Mouse (Mus musculus): ENCODE data around the gene Tango6. TPM values are rescaled to one million over a fixed set of nuclear protein-coding genes. Genes with fewer than 3 reads are reported as not detected.

Tango6 gene
- polyA plus RNA-seq, 1 experiment from 2014 or later = 7.1 TPM

- ATAC-seq (ENCODE audit: insufficient number of reproducible peaks, insufficient read depth, low FRiP score, low read depth) = no peak
- no peaks in the 10 kb centered on the region; the same call in none of the 2 replicates for H3K36me3 ChIP-seq (ENCODE audit: control insufficient read depth, insufficient read depth, low read length)
- WGBS = 23% methylated on average over 4 of the region's 4 CpGs
- peak overlapping the region; percentile 83 to 86 for H3K27ac ChIP-seq (replicated peaks in 1 of 2; ENCODE audit: control insufficient read depth in 1 of 2, insufficient read depth in 1 of 2, low read depth in 2 of 2, low read length in 2 of 2)
- no peak overlapping the region for H3K4me3 ChIP-seq (ENCODE audit: control insufficient read depth in 1 of 2, insufficient read depth in 1 of 2, low read depth in 1 of 2, low read length in 2 of 2)
- no peaks in the 10 kb centered on the region for H3K27me3 ChIP-seq (ENCODE audit: control insufficient read depth, insufficient read depth, low read length)
- peak overlapping the region; percentile 4; the same call in 1 of the 2 replicates for H3K9ac ChIP-seq (ENCODE audit: low read length)
- no peak overlapping the region for H3K4me2 ChIP-seq (ENCODE audit: low read length)
- no peaks in the 10 kb centered on the region for H3K9me3 ChIP-seq (ENCODE audit: control insufficient read depth, low read length)
- H3K4me1 ChIP-seq (ENCODE audit: control insufficient read depth in 2 of 2, insufficient read depth in 2 of 2, low read length in 2 of 2) = peaks cover 8 to 10% of the 10 kb centered on the region in 2 experiments
Measured at GRCm38 (mm10) chr8:106714297-106714696, 31.4 kb downstream of the Tango6 start.

- WGBS = 10% methylated on average over 17 of the region's 17 CpGs
- Histone ChIP-seq H3K27me3 (ENCODE audit: control insufficient read depth, insufficient read depth, low read length) (no peaks in the 10 kb centered on the region), H3K4me3 (ENCODE audit: control insufficient read depth in 1 of 2, insufficient read depth in 1 of 2, low read depth in 1 of 2, low read length in 2 of 2) (peak overlapping the region in 1 of 2 experiments; percentile 27; a peak in 1 of 4 replicates), H3K36me3 (ENCODE audit: control insufficient read depth, insufficient read depth, low read length) (peaks cover 15% of the 10 kb centered on the region), H3K9me3 (ENCODE audit: control insufficient read depth, low read length) (no peaks in the 10 kb centered on the region), H3K9ac (ENCODE audit: low read length) (peak overlapping the region; percentile 54), H3K4me2 (ENCODE audit: low read length) (peak overlapping the region; percentile 50), H3K4me1 (ENCODE audit: control insufficient read depth in 2 of 2, insufficient read depth in 2 of 2, low read length in 2 of 2) (peaks cover 8 to 13% of the 10 kb centered on the region in 2 experiments), H3K27ac (replicated peaks in 1 of 2; ENCODE audit: control insufficient read depth in 1 of 2, insufficient read depth in 1 of 2, low read depth in 2 of 2, low read length in 2 of 2) (peak overlapping the region in 1 of 2 experiments; percentile 66; a peak in 3 of 4 replicates)
- ATAC-seq (ENCODE audit: insufficient number of reproducible peaks, insufficient read depth, low FRiP score, low read depth) = peak; percentile 47; the same call in 1 of the 2 replicates
Measured at GRCm38 (mm10) chr8:106718091-106718500, 35.2 kb downstream of the Tango6 start.

- peak overlapping the region in 1 of 2 experiments; percentile 37; a peak in 1 of 4 replicates for H3K27ac ChIP-seq (replicated peaks in 1 of 2; ENCODE audit: control insufficient read depth in 1 of 2, insufficient read depth in 1 of 2, low read depth in 2 of 2, low read length in 2 of 2)
- H3K36me3 ChIP-seq (ENCODE audit: control insufficient read depth, insufficient read depth, low read length) = peaks cover 23% of the 10 kb centered on the region
- H3K4me3 ChIP-seq (ENCODE audit: control insufficient read depth in 1 of 2, insufficient read depth in 1 of 2, low read depth in 1 of 2, low read length in 2 of 2) = no peak overlapping the region
- no peaks in the 10 kb centered on the region for H3K27me3 ChIP-seq (ENCODE audit: control insufficient read depth, insufficient read depth, low read length)
- no peak for ATAC-seq (ENCODE audit: insufficient number of reproducible peaks, insufficient read depth, low FRiP score, low read depth)
- peaks cover 0 to 8% of the 10 kb centered on the region in 2 experiments; a peak in 2 of 4 replicates for H3K4me1 ChIP-seq (ENCODE audit: control insufficient read depth in 2 of 2, insufficient read depth in 2 of 2, low read length in 2 of 2)
- no peak overlapping the region for H3K4me2 ChIP-seq (ENCODE audit: low read length)
- 62% methylated on average over 8 of the region's 8 CpGs for WGBS
- H3K9ac ChIP-seq (ENCODE audit: low read length) = no peak overlapping the region
- no peaks in the 10 kb centered on the region for H3K9me3 ChIP-seq (ENCODE audit: control insufficient read depth, low read length)
Measured at GRCm38 (mm10) chr8:106720921-106721320, 38.1 kb downstream of the Tango6 start.

GRCm38 (mm10) chr8:106722453-106722852 lies 39.6 kb downstream of the Tango6 start:
- ATAC-seq (ENCODE audit: insufficient number of reproducible peaks, insufficient read depth, low FRiP score, low read depth) = no peak

GRCm38 (mm10) chr8:106723921-106724320 lies 41.1 kb downstream of the Tango6 start:
- H3K27ac ChIP-seq (replicated peaks in 1 of 2; ENCODE audit: control insufficient read depth in 1 of 2, insufficient read depth in 1 of 2, low read depth in 2 of 2, low read length in 2 of 2) = no peak overlapping the region
- H3K9me3 ChIP-seq (ENCODE audit: control insufficient read depth, low read length) = no peaks in the 10 kb centered on the region
- no peak overlapping the region for H3K4me2 ChIP-seq (ENCODE audit: low read length)
- H3K36me3 ChIP-seq (ENCODE audit: control insufficient read depth, insufficient read depth, low read length) = peaks cover 31% of the 10 kb centered on the region
- no peak overlapping the region for H3K9ac ChIP-seq (ENCODE audit: low read length)
- peaks cover 0 to 3% of the 10 kb centered on the region in 2 experiments; a peak in 1 of 4 replicates for H3K4me1 ChIP-seq (ENCODE audit: control insufficient read depth in 2 of 2, insufficient read depth in 2 of 2, low read length in 2 of 2)
- 61% methylated on average over 2 of the region's 2 CpGs for WGBS
- ATAC-seq (ENCODE audit: insufficient number of reproducible peaks, insufficient read depth, low FRiP score, low read depth) = no peak
- no peak overlapping the region for H3K4me3 ChIP-seq (ENCODE audit: control insufficient read depth in 1 of 2, insufficient read depth in 1 of 2, low read depth in 1 of 2, low read length in 2 of 2)
- H3K27me3 ChIP-seq (ENCODE audit: control insufficient read depth, insufficient read depth, low read length) = no peaks in the 10 kb centered on the region

More at GRCm38 (mm10) chr8:106722453-106722852, 39.6 kb downstream of the Tango6 start:
- no peak overlapping the region for H3K4me2 ChIP-seq (ENCODE audit: low read length)
- peaks cover 31% of the 10 kb centered on the region for H3K36me3 ChIP-seq (ENCODE audit: control insufficient read depth, insufficient read depth, low read length)
- H3K4me1 ChIP-seq (ENCODE audit: control insufficient read depth in 2 of 2, insufficient read depth in 2 of 2, low read length in 2 of 2) = peaks cover 0 to 8% of the 10 kb centered on the region in 2 experiments; a peak in 2 of 4 replicates
- no peak overlapping the region for H3K27ac ChIP-seq (replicated peaks in 1 of 2; ENCODE audit: control insufficient read depth in 1 of 2, insufficient read depth in 1 of 2, low read depth in 2 of 2, low read length in 2 of 2)
- no peaks in the 10 kb centered on the region for H3K27me3 ChIP-seq (ENCODE audit: control insufficient read depth, insufficient read depth, low read length)
- H3K9me3 ChIP-seq (ENCODE audit: control insufficient read depth, low read length) = no peaks in the 10 kb centered on the region
- WGBS = 65% methylated on average over 6 of the region's 6 CpGs
- no peak overlapping the region for H3K9ac ChIP-seq (ENCODE audit: low read length)
- H3K4me3 ChIP-seq (ENCODE audit: control insufficient read depth in 1 of 2, insufficient read depth in 1 of 2, low read depth in 1 of 2, low read length in 2 of 2) = no peak overlapping the region

GRCm38 (mm10) chr8:106726551-106726950 lies 43.7 kb downstream of the Tango6 start:
- no peak for ATAC-seq (ENCODE audit: insufficient number of reproducible peaks, insufficient read depth, low FRiP score, low read depth)
- Histone ChIP-seq H3K9ac (ENCODE audit: low read length) (no peak overlapping the region), H3K27ac (replicated peaks in 1 of 2; ENCODE audit: control insufficient read depth in 1 of 2, insufficient read depth in 1 of 2, low read depth in 2 of 2, low read length in 2 of 2) (no peak overlapping the region), H3K4me2 (ENCODE audit: low read length) (no peak overlapping the region), H3K27me3 (ENCODE audit: control insufficient read depth, insufficient read depth, low read length) (no peaks in the 10 kb centered on the region), H3K4me1 (ENCODE audit: control insufficient read depth in 2 of 2, insufficient read depth in 2 of 2, low read length in 2 of 2) (no peaks in the 10 kb centered on the region), H3K9me3 (ENCODE audit: control insufficient read depth, low read length) (no peaks in the 10 kb centered on the region), H3K4me3 (ENCODE audit: control insufficient read depth in 1 of 2, insufficient read depth in 1 of 2, low read depth in 1 of 2, low read length in 2 of 2) (no peak overlapping the region), H3K36me3 (ENCODE audit: control insufficient read depth, insufficient read depth, low read length) (peaks cover 16% of the 10 kb centered on the region)
- WGBS = 89% methylated on average over 6 of the region's 6 CpGs

- no peaks in the 10 kb centered on the region for H3K9me3 ChIP-seq (ENCODE audit: control insufficient read depth, low read length)
- no peaks in the 10 kb centered on the region for H3K27me3 ChIP-seq (ENCODE audit: control insufficient read depth, insufficient read depth, low read length)
- peaks cover 16% of the 10 kb centered on the region for H3K36me3 ChIP-seq (ENCODE audit: control insufficient read depth, insufficient read depth, low read length)
- no peak overlapping the region for H3K9ac ChIP-seq (ENCODE audit: low read length)
- 0 out of 4 replicates have a peak overlapping the region, but pooled peaks of 1 of the 2 experiments have one; percentile 22 for H3K27ac ChIP-seq (replicated peaks in 1 of 2; ENCODE audit: control insufficient read depth in 1 of 2, insufficient read depth in 1 of 2, low read depth in 2 of 2, low read length in 2 of 2)
- no peak overlapping the region for H3K4me2 ChIP-seq (ENCODE audit: low read length)
- no peak for ATAC-seq (ENCODE audit: insufficient number of reproducible peaks, insufficient read depth, low FRiP score, low read depth)
- peaks cover under 1 to 2% of the 10 kb centered on the region in 2 experiments; a peak in 1 of 4 replicates for H3K4me1 ChIP-seq (ENCODE audit: control insufficient read depth in 2 of 2, insufficient read depth in 2 of 2, low read length in 2 of 2)
- H3K4me3 ChIP-seq (ENCODE audit: control insufficient read depth in 1 of 2, insufficient read depth in 1 of 2, low read depth in 1 of 2, low read length in 2 of 2) = no peak overlapping the region
- WGBS = 43% methylated on average over 16 of the region's 16 CpGs
Measured at GRCm38 (mm10) chr8:106727241-106727835, 44.5 kb downstream of the Tango6 start.
